In genomic region chr3:35922522-35922921, GRCm38 (mm10) we compare ENCODE assay signal across 20 mouse cellular contexts. TPM values are rescaled to one million over a fixed set of nuclear protein-coding genes. Genes with fewer than 3 reads are reported as not detected.
A peak's percentile ranks its signal among the peaks of the same experiment; 100 is the strongest.
DNase-seq lines count a peak whose midpoint lies in the region; ATAC-seq and TF ChIP-seq lines count a peak whose summit lies in the region.
"Had no signal": no experiment of that assay in that cellular context is flagged by ENCODE, and none has a peak within 500 bp of the region (broad histone marks: within the 10 kb centered on the region; RNA-seq: fewer than 3 reads in every experiment).

No protein-coding gene starts in this region.

- H3K9ac ChIP-seq in liver, embryonic 11.5 days (ENCODE audit: low read depth, low read length), result peak overlapping the region; percentile 32; the same call in 1 of the 2 replicates
- H3K9ac ChIP-seq: embryonic facial prominence, embryonic 12.5 days; hindbrain, embryonic 13.5 days had no signal

- peak overlapping the region; percentile 80 for H3K27ac ChIP-seq in liver, embryonic 11.5 days (ENCODE audit: low read depth, low read length)
- H3K27ac ChIP-seq in cerebellum, adult 2 months (ENCODE audit: insufficient read depth, low read length), result no peak overlapping the region
- H3K27ac ChIP-seq: embryonic facial prominence, embryonic 12.5 days; hindbrain, embryonic 13.5 days; macrophage had no signal

- WGBS in liver, embryonic 11.5 days, result 57% methylated on average over 4 of the region's 4 CpGs
- WGBS in cerebellum, adult 2 months, result 86% methylated on average over 4 of the region's 4 CpGs

- TF ChIP-seq POLR2A in cerebellum, adult 2 months (IDR thresholded peaks at IDR 0.05; ENCODE audit: borderline replicate concordance, insufficient read depth, low read length), result no peak

- H3K4me3 ChIP-seq in liver, embryonic 11.5 days (ENCODE audit: low read depth, low read length), result no peak overlapping the region
- no peak overlapping the region for H3K4me3 ChIP-seq in cerebellum, adult 2 months (replicated peaks; ENCODE audit: insufficient read depth, low read depth, low read length)
- H3K4me3 ChIP-seq: embryonic facial prominence, embryonic 12.5 days; hindbrain, embryonic 13.5 days had no signal

- in situ Hi-C loops in Patski (cut with MboI; ENCODE audit: low pct_unique_long_range_greater_than_20kb), result no loop called here

- H3K36me3 ChIP-seq in liver, embryonic 11.5 days (ENCODE audit: control insufficient read depth, insufficient read depth, low read length), result peaks cover 7% of the 10 kb centered on the region; the same call in 1 of the 2 replicates
- H3K36me3 ChIP-seq in splenic B cell, adult 2 months (ENCODE audit: control insufficient read depth, insufficient read depth, low read length, poor library complexity, severe bottlenecking), result peaks cover 4% of the 10 kb centered on the region; the same call in 1 of the 2 replicates

- CTCF ChIA-PET in Patski (lab: Charles Lee), result interaction anchor here (1.3 to 1.7 kb wide), 3 partner anchors 12 to 64 kb away, joined by 3 read pairs; no protein-coding TSS in a partner anchor

- POLR2A ChIA-PET in Patski (lab: Charles Lee), result interaction anchor here (1.2 kb wide), 1 partner anchor 11 kb away, joined by 3 read pairs; no protein-coding TSS in a partner anchor

- H3K9me3 ChIP-seq in liver, embryonic 11.5 days (ENCODE audit: control insufficient read depth, low read length), result no peaks in the 10 kb centered on the region
- H3K9me3 ChIP-seq: embryonic facial prominence, embryonic 12.5 days; hindbrain, embryonic 13.5 days had no signal

- ATAC-seq in Patski, result peak; percentile 82
- ATAC-seq in liver, embryonic 11.5 days (replicated peaks; ENCODE audit: low FRiP score), result no peak
- ATAC-seq: forebrain, embryonic 16.5 days; intestine, embryonic 16.5 days had no signal

- no peaks in the 10 kb centered on the region for H3K27me3 ChIP-seq in Patski
- no peaks in the 10 kb centered on the region for H3K27me3 ChIP-seq in liver, embryonic 11.5 days (replicated peaks; ENCODE audit: control insufficient read depth, insufficient read depth, low read length)
- no peaks in the 10 kb centered on the region for H3K27me3 ChIP-seq in splenic B cell, adult 2 months (ENCODE audit: control insufficient read depth, insufficient read depth, low read length, poor library complexity, severe bottlenecking)
- H3K27me3 ChIP-seq in cerebellum, adult 2 months (ENCODE audit: control insufficient read depth, insufficient read depth, low read length), result no peaks in the 10 kb centered on the region
- H3K27me3 ChIP-seq: CH12.LX; embryonic facial prominence, embryonic 12.5 days; hindbrain, embryonic 13.5 days had no signal

- H3K4me1 ChIP-seq in liver, embryonic 11.5 days (replicated peaks; ENCODE audit: control insufficient read depth, insufficient read depth, low read length), result peaks cover 32% of the 10 kb centered on the region
- H3K4me1 ChIP-seq in cerebellum, adult 2 months (ENCODE audit: control insufficient read depth, insufficient read depth, low read length), result peaks cover 7% of the 10 kb centered on the region
- H3K4me1 ChIP-seq: embryonic facial prominence, embryonic 12.5 days had no signal

- intact Hi-C loops in heart, postnatal 25 days (cut with DNase I), result no loop called here

- H3K4me2 ChIP-seq in liver, embryonic 11.5 days, result peak overlapping the region; percentile 64
- H3K4me2 ChIP-seq: embryonic facial prominence, embryonic 12.5 days; hindbrain, embryonic 13.5 days; midbrain, embryonic 11.5 days had no signal

- peak; percentile 30 to 31 for DNase-seq in spleen, postnatal 10 days (ENCODE audit: low spot score in 2 of 2)
- no peak for DNase-seq in spleen, postnatal 4 days (ENCODE audit: low spot score in 2 of 2)
- peak; percentile 53 for DNase-seq in Patski (ENCODE audit: low read depth, low spot score)
- DNase-seq in liver, embryonic 11.5 days (ENCODE audit: low spot score), result no peak
- DNase-seq in splenic B cell, adult 2 months (ENCODE audit: low read depth, low spot score), result peak; percentile 33
- no peak for DNase-seq in cerebellum, adult 2 months
- DNase-seq in heart, postnatal 25 days (ENCODE audit: low spot score), result no peak
- DNase-seq: cerebellum, postnatal 10 days; gastrocnemius, postnatal 25 days; heart, postnatal 10 days; kidney, postnatal 4 days; lung, adult 2 months; thymus, postnatal 25 days had no signal

- TF ChIP-seq CTCF in Patski (IDR thresholded peaks at IDR 0.05), result no peak
- TF ChIP-seq CTCF in cerebellum, adult 2 months (IDR thresholded peaks at IDR 0.05; ENCODE audit: borderline replicate concordance, insufficient read depth, low read depth, low read length), result no peak

RNA-seq across cellular contexts. Expression of gene Dcun1d1, which starts 14.7 kb away (rescaled TPM):
- 72.5 TPM for polyA plus RNA-seq in Patski (2021)
- polyA plus RNA-seq in liver, embryonic 11.5 days (2014; fragmentation: Nextera tagmentation; extraction: Ambion mirVana), result 95.0 and 103 TPM in 2 replicates
- 39.4 and 40.0 TPM in 2 replicates for polyA plus RNA-seq in cerebellum, adult 2 months (2012; rRNA removed)
- total RNA-seq in heart, postnatal 25 days (2021), result 10 to 100 TPM; 55.8 to 59.2 TPM

Comparison
In these comparisons a context has a peak if more than half of its experiments do, and no peak if none do; other contexts are left out.
1. DNase-seq: peak in spleen, postnatal 10 days (2 of 2), Patski (single experiment) and splenic B cell, adult 2 months (single experiment); none in spleen, postnatal 4 days (0 of 2), liver, embryonic 11.5 days (single experiment), cerebellum, adult 2 months (0 of 2) and heart, postnatal 25 days (single experiment).